Mouse (Mus musculus): ENCODE measurements around the gene Sptbn2. TPM values are rescaled to one million over a fixed set of nuclear protein-coding genes. Genes with fewer than 3 reads are reported as not detected.
"Not testable (repeated sequence)": the region's sequence is repeated elsewhere in the genome, so short reads cannot be mapped to it uniquely, and the experiment has no call there.

Gene Sptbn2
- polyA plus RNA-seq, 1 experiment from 2014 or later = 2.9 TPM

DNA sequence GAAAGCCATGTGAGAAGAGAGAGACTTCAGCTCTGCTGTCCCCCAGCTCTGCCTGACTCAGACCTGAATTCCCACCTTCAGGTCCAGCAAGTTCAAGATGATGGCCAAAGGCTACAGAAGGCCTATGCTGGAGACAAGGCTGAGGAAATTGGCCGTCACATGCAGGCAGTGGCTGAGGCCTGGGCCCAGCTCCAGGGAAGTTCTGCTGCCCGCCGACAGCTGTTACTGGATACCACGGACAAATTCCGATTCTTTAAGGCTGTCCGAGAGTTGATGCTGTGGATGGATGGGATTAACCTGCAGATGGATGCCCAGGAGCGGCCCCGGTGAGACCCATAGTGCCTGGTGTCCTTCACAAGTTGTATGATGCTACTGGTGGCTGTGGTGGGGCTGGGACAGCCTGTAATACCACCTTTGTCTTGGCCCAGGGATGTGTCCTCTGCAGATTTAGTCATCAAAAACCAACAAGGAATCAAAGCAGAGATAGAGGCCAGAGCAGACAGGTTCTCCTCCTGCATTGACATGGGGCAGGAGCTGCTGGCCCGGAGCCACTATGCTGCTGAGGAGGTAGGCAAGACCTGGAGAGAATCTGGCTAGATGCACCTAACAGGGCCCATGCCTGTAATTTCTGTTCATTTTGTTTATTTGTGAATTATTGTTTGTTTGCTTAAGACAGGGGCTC lies 36.8 kb downstream of the Sptbn2 start:
- ATAC-seq (ENCODE audit: insufficient read depth, low FRiP score, low read depth) = no peak
- WGBS = 89% methylated on average over 9 of the region's 9 CpGs

DNA sequence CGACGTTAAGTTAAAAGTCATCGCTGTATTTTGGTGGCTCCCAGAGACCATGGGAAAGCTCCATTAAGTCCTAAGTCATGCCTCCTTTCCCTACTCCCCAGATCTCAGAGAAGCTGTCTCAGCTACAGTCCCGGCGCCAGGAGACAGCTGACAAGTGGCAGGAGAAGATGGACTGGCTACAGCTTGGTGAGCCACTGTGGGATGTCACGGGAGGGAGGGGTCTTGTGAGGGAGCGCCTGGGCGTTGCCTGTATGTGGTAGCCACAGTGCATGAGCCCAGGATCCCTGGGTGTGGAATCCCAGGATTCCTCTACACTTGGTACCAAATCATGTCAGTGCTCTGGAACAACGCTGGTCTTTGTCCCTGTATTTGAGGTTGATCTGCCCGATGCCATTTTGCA lies 37.5 kb downstream of the Sptbn2 start:
- no peaks in the 10 kb centered on the region for H3K9me3 ChIP-seq
- no peaks in the 10 kb centered on the region for H3K27me3 ChIP-seq (replicated peaks)
- WGBS = 81% methylated on average over 10 of the region's 10 CpGs
- H3K4me2 ChIP-seq = no peak overlapping the region
- H3K4me3 ChIP-seq (replicated peaks) = no peak overlapping the region
- no peaks in the 10 kb centered on the region for H3K4me1 ChIP-seq
- no peak overlapping the region for H3K9ac ChIP-seq
- no peak for ATAC-seq (ENCODE audit: insufficient read depth, low FRiP score, low read depth)
- H3K36me3 ChIP-seq = no peaks in the 10 kb centered on the region
- no peak overlapping the region for H3K27ac ChIP-seq

More for the DNA sequence above, 36.8 kb downstream of the Sptbn2 start:
- H3K4me1 ChIP-seq = no peaks in the 10 kb centered on the region
- no peak overlapping the region for H3K4me3 ChIP-seq (replicated peaks)
- no peak overlapping the region for H3K9ac ChIP-seq
- H3K4me2 ChIP-seq = no peak overlapping the region
- H3K27me3 ChIP-seq (replicated peaks) = no peaks in the 10 kb centered on the region
- no peaks in the 10 kb centered on the region for H3K36me3 ChIP-seq
- H3K9me3 ChIP-seq = no peaks in the 10 kb centered on the region
- H3K27ac ChIP-seq = no peak overlapping the region

GRCm38 (mm10) chr19:4749975-4750374 lies 39.0 kb downstream of the Sptbn2 start:
- Histone ChIP-seq H3K9me3 (no peaks in the 10 kb centered on the region), H3K4me1 (no peaks in the 10 kb centered on the region), H3K4me2 (no peak overlapping the region), H3K9ac (no peak overlapping the region), H3K27ac (no peak overlapping the region), H3K27me3 (replicated peaks) (no peaks in the 10 kb centered on the region), H3K4me3 (replicated peaks) (no peak overlapping the region), H3K36me3 (no peaks in the 10 kb centered on the region)
- WGBS = 82% methylated on average over 6 of the region's 6 CpGs
- no peak for ATAC-seq (ENCODE audit: insufficient read depth, low FRiP score, low read depth)

GRCm38 (mm10) chr19:4755565-4756192 lies 44.7 kb downstream of the Sptbn2 start:
- ATAC-seq (ENCODE audit: insufficient read depth, low FRiP score, low read depth) = peak; percentile 57
- Histone ChIP-seq H3K9ac (no peak overlapping the region; the same call in 1 of the 2 replicates), H3K9me3 (no peaks in the 10 kb centered on the region), H3K4me3 (replicated peaks) (peak overlapping the region; percentile 78), H3K27ac (peak overlapping the region; percentile 97), H3K27me3 (replicated peaks) (no peaks in the 10 kb centered on the region), H3K4me1 (peaks cover 9% of the 10 kb centered on the region), H3K4me2 (peak overlapping the region; percentile 77), H3K36me3 (no peaks in the 10 kb centered on the region)
- WGBS = under 1% methylated on average over 10 of the region's 10 CpGs

GRCm38 (mm10) chr19:4756193-4756911 lies 45.4 kb downstream of the Sptbn2 start, which contains the start of gene Rbm4b:
TSS of gene Rbm4b (plus strand) at chr19:4756497.
- H3K27me3 ChIP-seq (replicated peaks) = no peaks in the 10 kb centered on the region
- H3K36me3 ChIP-seq = no peaks in the 10 kb centered on the region
- peak within 1 kb of the TSS; percentile 77 for H3K4me2 ChIP-seq
- peaks cover 9% of the 10 kb centered on the region for H3K4me1 ChIP-seq
- under 1% methylated on average over 62 of the region's 65 CpGs for WGBS
- peak within 1 kb of the TSS; percentile 97 for H3K27ac ChIP-seq
- peak; percentile 96 for ATAC-seq (ENCODE audit: insufficient read depth, low FRiP score, low read depth)
- H3K9ac ChIP-seq = peak within 1 kb of the TSS; percentile 77
- H3K4me3 ChIP-seq (replicated peaks) = peak within 1 kb of the TSS; percentile 78
- no peaks in the 10 kb centered on the region for H3K9me3 ChIP-seq

GRCm38 (mm10) chr19:4756921-4757320 lies 46.0 kb downstream of the Sptbn2 start:
- Histone ChIP-seq H3K36me3 (0 out of 2 replicates have a peak, but pooled peaks cover 4% of the 10 kb centered on the region), H3K4me2 (peak overlapping the region; percentile 77), H3K9ac (peak overlapping the region; percentile 77), H3K9me3 (no peaks in the 10 kb centered on the region), H3K4me3 (replicated peaks) (peak overlapping the region; percentile 78), H3K4me1 (peaks cover 9% of the 10 kb centered on the region), H3K27ac (peak overlapping the region; percentile 97), H3K27me3 (replicated peaks) (no peaks in the 10 kb centered on the region)
- 2% methylated on average over 9 of the region's 9 CpGs for WGBS
- ATAC-seq (ENCODE audit: insufficient read depth, low FRiP score, low read depth) = no peak

DNA sequence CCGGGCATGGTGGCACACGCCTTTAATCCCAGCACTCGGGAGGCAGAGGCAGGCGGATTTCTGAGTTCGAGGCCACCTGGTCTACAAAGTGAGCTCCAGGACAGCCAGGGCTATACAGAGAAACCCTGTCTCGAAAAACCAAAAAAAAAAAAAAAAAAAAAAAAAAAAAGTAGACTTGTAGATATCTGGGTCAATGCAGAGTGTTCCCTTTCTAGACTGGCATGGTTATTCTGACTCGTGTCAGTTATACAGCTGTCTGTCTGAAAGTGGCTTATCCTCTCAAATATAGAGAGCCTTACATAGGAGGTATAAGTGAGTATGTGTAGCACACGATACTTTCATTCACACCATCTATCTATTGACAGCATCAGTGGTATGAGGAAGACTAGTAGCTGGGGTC lies 49.6 kb downstream of the Sptbn2 start:
- not testable (repeated sequence) for H3K27me3 ChIP-seq (replicated peaks); H3K9me3 ChIP-seq; ATAC-seq (ENCODE audit: insufficient read depth, low FRiP score, low read depth); H3K9ac ChIP-seq; H3K4me3 ChIP-seq (replicated peaks); H3K27ac ChIP-seq; H3K4me2 ChIP-seq; H3K4me1 ChIP-seq
- H3K36me3 ChIP-seq = peaks cover 22% of the 10 kb centered on the region; the same call in 1 of the 2 replicates
- WGBS = 87% methylated on average over 8 of the region's 8 CpGs

GRCm38 (mm10) chr19:4762876-4763275 lies 51.9 kb downstream of the Sptbn2 start:
- no peak overlapping the region for H3K4me3 ChIP-seq (replicated peaks)
- 62% methylated on average over 1 of the region's 1 CpGs for WGBS
- H3K4me1 ChIP-seq = peaks cover 5% of the 10 kb centered on the region
- H3K36me3 ChIP-seq = peaks cover 36% of the 10 kb centered on the region
- no peak overlapping the region for H3K9ac ChIP-seq
- H3K9me3 ChIP-seq = no peaks in the 10 kb centered on the region
- no peak overlapping the region for H3K4me2 ChIP-seq
- H3K27me3 ChIP-seq (replicated peaks) = no peaks in the 10 kb centered on the region
- no peak for ATAC-seq (ENCODE audit: insufficient read depth, low FRiP score, low read depth)
- H3K27ac ChIP-seq = no peak overlapping the region

DNA sequence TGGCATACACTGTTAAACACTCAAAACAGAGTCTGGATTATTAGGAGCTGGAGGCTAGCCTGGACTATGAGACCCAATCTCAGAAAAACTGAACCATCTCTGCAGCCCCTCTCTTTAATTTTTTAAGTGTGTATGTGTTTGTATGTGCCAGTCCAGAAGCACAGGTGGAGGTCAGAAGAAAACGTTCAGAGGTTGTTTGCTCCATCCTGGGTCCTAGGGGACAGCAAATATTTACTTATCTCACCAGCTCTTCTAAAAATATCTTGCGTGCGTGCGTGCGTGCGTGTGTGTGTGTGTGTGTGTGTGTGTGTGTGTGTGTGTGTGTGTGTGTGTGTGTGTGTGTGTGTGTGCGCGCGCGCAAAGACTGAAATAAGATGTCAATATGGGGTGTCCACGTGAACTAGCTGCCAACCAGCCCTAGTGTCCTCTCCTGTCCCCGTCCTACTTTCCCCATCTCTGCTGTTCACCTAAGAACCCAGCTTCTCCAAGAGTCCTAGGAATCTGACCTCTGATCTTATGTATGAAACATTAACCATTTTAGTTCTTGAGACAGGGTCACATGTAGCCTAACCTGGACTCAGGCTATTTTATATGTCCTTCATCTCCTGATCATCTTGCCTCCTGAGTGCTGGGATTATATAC lies 56.7 kb downstream of the Sptbn2 start:
- no peaks in the 10 kb centered on the region for H3K4me1 ChIP-seq
- no peak overlapping the region for H3K4me3 ChIP-seq (replicated peaks)
- H3K4me2 ChIP-seq = no peak overlapping the region
- H3K27ac ChIP-seq = no peak overlapping the region
- H3K27me3 ChIP-seq (replicated peaks) = no peaks in the 10 kb centered on the region
- H3K9me3 ChIP-seq = no peaks in the 10 kb centered on the region
- no peak for ATAC-seq (ENCODE audit: insufficient read depth, low FRiP score, low read depth)
- no peak overlapping the region for H3K9ac ChIP-seq
- WGBS = 75% methylated on average over 10 of the region's 12 CpGs
- H3K36me3 ChIP-seq = peaks cover 36% of the 10 kb centered on the region

DNA sequence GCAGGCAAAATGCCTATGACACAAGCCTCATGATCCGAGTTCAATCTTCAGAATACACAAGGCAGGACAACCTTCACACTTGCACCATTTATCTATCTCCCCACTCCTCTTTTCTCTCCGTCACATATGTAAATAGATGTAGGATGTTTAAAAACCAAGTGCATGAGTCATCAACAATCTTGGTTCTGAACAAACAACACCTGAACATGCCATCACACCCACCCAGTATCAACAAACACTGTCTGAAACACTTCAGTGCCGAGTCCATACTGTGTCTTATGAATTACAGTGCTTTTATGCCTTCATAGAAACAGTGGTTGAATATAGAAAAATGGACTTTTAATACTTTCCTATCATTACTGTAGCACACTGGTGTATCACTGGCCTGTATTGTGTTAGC lies 61.8 kb downstream of the Sptbn2 start:
- H3K4me2 ChIP-seq = no peak overlapping the region
- 64% methylated on average over 3 of the region's 3 CpGs for WGBS
- no peak for ATAC-seq (ENCODE audit: insufficient read depth, low FRiP score, low read depth)

DNA sequence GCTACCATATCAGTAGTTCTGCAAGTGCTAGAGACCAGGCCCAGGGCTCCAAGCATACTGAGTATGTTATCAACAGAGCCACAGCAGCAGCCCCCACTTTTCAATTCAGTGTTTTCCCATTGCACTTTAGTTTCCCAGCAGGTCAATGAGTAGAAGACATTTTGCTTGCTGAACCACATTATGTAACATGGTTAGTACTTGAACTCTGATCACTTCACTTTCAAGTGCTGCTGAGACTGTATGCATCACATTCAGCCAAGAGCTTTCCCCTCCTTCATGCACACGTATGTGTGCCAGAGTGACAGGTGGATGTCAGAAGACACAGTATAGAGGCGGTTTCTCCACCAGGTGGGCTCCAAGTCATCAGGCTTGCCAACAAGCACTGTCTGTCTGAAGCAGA lies 71.9 kb downstream of the Sptbn2 start:
- WGBS = 88% methylated on average over 2 of the region's 2 CpGs
- no peak for ATAC-seq (ENCODE audit: insufficient read depth, low FRiP score, low read depth)
- peaks cover 51% of the 10 kb centered on the region for H3K36me3 ChIP-seq

More for the DNA sequence above, 61.8 kb downstream of the Sptbn2 start:
- Histone ChIP-seq H3K9ac (no peak overlapping the region), H3K4me3 (replicated peaks) (no peak overlapping the region), H3K27ac (no peak overlapping the region), H3K9me3 (no peaks in the 10 kb centered on the region), H3K4me1 (0 out of 2 replicates have a peak, but pooled peaks cover 3% of the 10 kb centered on the region), H3K27me3 (replicated peaks) (no peaks in the 10 kb centered on the region), H3K36me3 (peaks cover 17% of the 10 kb centered on the region; the same call in 1 of the 2 replicates)

More for the DNA sequence above, 71.9 kb downstream of the Sptbn2 start:
- Histone ChIP-seq H3K4me1 (0 out of 2 replicates have a peak, but pooled peaks cover 3% of the 10 kb centered on the region), H3K9me3 (no peaks in the 10 kb centered on the region), H3K9ac (no peak overlapping the region), H3K27ac (no peak overlapping the region), H3K27me3 (replicated peaks) (no peaks in the 10 kb centered on the region), H3K4me2 (no peak overlapping the region), H3K4me3 (replicated peaks) (no peak overlapping the region)

Measured in stomach, embryonic 15.5 days (tissue).